Mouse (Mus musculus): ENCODE data around the gene Hoxa10. TPM values are rescaled to one million over a fixed set of nuclear protein-coding genes. Genes with fewer than 3 reads are reported as not detected.

The Hoxa10 gene
- polyA plus RNA-seq, 1 experiment from 2014 or later = not detected

GRCm38 (mm10) chr6:52239625-52240388 is 847 bp downstream of the Hoxa10 start:
- DNase-seq (no peak), ATAC-seq (no peak)
- no peak overlapping the region for H3K27ac ChIP-seq (ENCODE audit: low read depth)
- H3K27me3 ChIP-seq (ENCODE audit: insufficient read depth, low read length) = peaks cover 100% of the 10 kb centered on the region
- peak overlapping the region; percentile 20 for H3K4me2 ChIP-seq (ENCODE audit: low read depth, low read length)
- no peaks in the 10 kb centered on the region for H3K9me3 ChIP-seq (ENCODE audit: low read length)
- no peaks in the 10 kb centered on the region for H3K36me3 ChIP-seq (replicated peaks; ENCODE audit: insufficient read depth, low read length)
- H3K4me3 ChIP-seq (ENCODE audit: low read depth, low read length) = peak overlapping the region; percentile 10; the same call in 1 of the 2 replicates
- H3K4me1 ChIP-seq (ENCODE audit: insufficient read depth) = peaks cover 1% of the 10 kb centered on the region
- no peak overlapping the region for H3K9ac ChIP-seq (replicated peaks)
- 3% methylated on average over 30 of the region's 30 CpGs for WGBS (ENCODE audit: insufficient replicate concordance)
- no peak for TF ChIP-seq EP300 (IDR thresholded peaks at IDR 0.05; ENCODE audit: low read depth)

GRCm38 (mm10) chr6:52238976-52239375 is 1.7 kb downstream of the Hoxa10 start:
- Histone ChIP-seq H3K27me3 (ENCODE audit: insufficient read depth, low read length) (peaks cover 100% of the 10 kb centered on the region), H3K9me3 (ENCODE audit: low read length) (no peaks in the 10 kb centered on the region), H3K9ac (replicated peaks) (no peak overlapping the region), H3K4me2 (ENCODE audit: low read depth, low read length) (no peak overlapping the region), H3K4me3 (ENCODE audit: low read depth, low read length) (no peak overlapping the region), H3K4me1 (ENCODE audit: insufficient read depth) (no peaks in the 10 kb centered on the region; the same call in 1 of the 2 replicates), H3K27ac (ENCODE audit: low read depth) (no peak overlapping the region), H3K36me3 (replicated peaks; ENCODE audit: insufficient read depth, low read length) (no peaks in the 10 kb centered on the region)
- no peak for DNase-seq
- no peak for ATAC-seq
- no peak for TF ChIP-seq CTCF (IDR thresholded peaks at IDR 0.05; ENCODE audit: low read depth)
- no peak for TF ChIP-seq EP300 (IDR thresholded peaks at IDR 0.05; ENCODE audit: low read depth)
- WGBS (ENCODE audit: insufficient replicate concordance) = 9% methylated on average over 7 of the region's 7 CpGs

- H3K27me3 ChIP-seq (ENCODE audit: insufficient read depth, low read length) = peaks cover 100% of the 10 kb centered on the region
- H3K9ac ChIP-seq (replicated peaks) = no peak overlapping the region
- TF ChIP-seq EP300 (IDR thresholded peaks at IDR 0.05; ENCODE audit: low read depth) = no peak
- TF ChIP-seq CTCF (IDR thresholded peaks at IDR 0.05; ENCODE audit: low read depth) = no peak
- DNase-seq (no peak), ATAC-seq (no peak)
- no peaks in the 10 kb centered on the region; the same call in 1 of the 2 replicates for H3K4me1 ChIP-seq (ENCODE audit: insufficient read depth)
- 7% methylated on average over 7 of the region's 7 CpGs for WGBS (ENCODE audit: insufficient replicate concordance)
- H3K4me3 ChIP-seq (ENCODE audit: low read depth, low read length) = no peak overlapping the region
- no peaks in the 10 kb centered on the region for H3K36me3 ChIP-seq (replicated peaks; ENCODE audit: insufficient read depth, low read length)
- H3K27ac ChIP-seq (ENCODE audit: low read depth) = no peak overlapping the region
- no peaks in the 10 kb centered on the region for H3K9me3 ChIP-seq (ENCODE audit: low read length)
- H3K4me2 ChIP-seq (ENCODE audit: low read depth, low read length) = no peak overlapping the region
These were observed 2.5 kb downstream of the Hoxa10 start for GRCm38 (mm10) chr6:52238155-52238545.

GRCm38 (mm10) chr6:52237346-52238154 is 3.1 kb downstream of the Hoxa10 start:
- no peak for ATAC-seq
- no peak for TF ChIP-seq CTCF (IDR thresholded peaks at IDR 0.05; ENCODE audit: low read depth)
- no peak for TF ChIP-seq EP300 (IDR thresholded peaks at IDR 0.05; ENCODE audit: low read depth)

GRCm38 (mm10) chr6:52236806-52237205 is 3.8 kb downstream of the Hoxa10 start:
- Histone ChIP-seq H3K4me3 (ENCODE audit: low read depth, low read length) (no peak overlapping the region), H3K36me3 (replicated peaks; ENCODE audit: insufficient read depth, low read length) (no peaks in the 10 kb centered on the region), H3K4me1 (ENCODE audit: insufficient read depth) (peaks cover 2% of the 10 kb centered on the region; the same call in 1 of the 2 replicates), H3K27ac (ENCODE audit: low read depth) (no peak overlapping the region), H3K27me3 (ENCODE audit: insufficient read depth, low read length) (peaks cover 100% of the 10 kb centered on the region), H3K9ac (replicated peaks) (no peak overlapping the region), H3K9me3 (ENCODE audit: low read length) (no peaks in the 10 kb centered on the region), H3K4me2 (ENCODE audit: low read depth, low read length) (no peak overlapping the region)
- no peak for ATAC-seq
- WGBS (ENCODE audit: insufficient replicate concordance) = 27% methylated on average over 3 of the region's 3 CpGs
- DNase-seq = no peak
- TF ChIP-seq EP300 (IDR thresholded peaks at IDR 0.05; ENCODE audit: low read depth) = no peak
- no peak for TF ChIP-seq CTCF (IDR thresholded peaks at IDR 0.05; ENCODE audit: low read depth)

More at GRCm38 (mm10) chr6:52237346-52238154, 3.1 kb downstream of the Hoxa10 start:
- peaks cover 100% of the 10 kb centered on the region for H3K27me3 ChIP-seq (ENCODE audit: insufficient read depth, low read length)
- H3K4me3 ChIP-seq (ENCODE audit: low read depth, low read length) = no peak overlapping the region
- H3K4me1 ChIP-seq (ENCODE audit: insufficient read depth) = peaks cover 2% of the 10 kb centered on the region; the same call in 1 of the 2 replicates
- 26% methylated on average over 10 of the region's 10 CpGs for WGBS (ENCODE audit: insufficient replicate concordance)
- DNase-seq = no peak
- H3K9me3 ChIP-seq (ENCODE audit: low read length) = no peaks in the 10 kb centered on the region
- H3K9ac ChIP-seq (replicated peaks) = no peak overlapping the region
- H3K36me3 ChIP-seq (replicated peaks; ENCODE audit: insufficient read depth, low read length) = no peaks in the 10 kb centered on the region
- H3K27ac ChIP-seq (ENCODE audit: low read depth) = no peak overlapping the region
- H3K4me2 ChIP-seq (ENCODE audit: low read depth, low read length) = no peak overlapping the region

GRCm38 (mm10) chr6:52235866-52236265 is 4.8 kb downstream of the Hoxa10 start:
- no peak overlapping the region for H3K9ac ChIP-seq (replicated peaks)
- no peak for DNase-seq
- H3K4me2 ChIP-seq (ENCODE audit: low read depth, low read length) = no peak overlapping the region
- no peaks in the 10 kb centered on the region for H3K36me3 ChIP-seq (replicated peaks; ENCODE audit: insufficient read depth, low read length)
- peaks cover 2% of the 10 kb centered on the region; the same call in 1 of the 2 replicates for H3K4me1 ChIP-seq (ENCODE audit: insufficient read depth)
- peaks cover 99% of the 10 kb centered on the region for H3K27me3 ChIP-seq (ENCODE audit: insufficient read depth, low read length)
- TF ChIP-seq EP300 (IDR thresholded peaks at IDR 0.05; ENCODE audit: low read depth) = no peak
- TF ChIP-seq CTCF (IDR thresholded peaks at IDR 0.05; ENCODE audit: low read depth) = no peak
- H3K4me3 ChIP-seq (ENCODE audit: low read depth, low read length) = no peak overlapping the region
- H3K9me3 ChIP-seq (ENCODE audit: low read length) = no peaks in the 10 kb centered on the region
- WGBS (ENCODE audit: insufficient replicate concordance) = 53% methylated on average over 6 of the region's 6 CpGs
- no peak for ATAC-seq
- H3K27ac ChIP-seq (ENCODE audit: low read depth) = no peak overlapping the region

Data from liver, postnatal 0 days (tissue).